Mouse (Mus musculus) kidney, adult 2 months (tissue): ENCODE results near the gene Mrc1. TPM values are rescaled to one million over a fixed set of nuclear protein-coding genes. Genes with fewer than 3 reads are reported as not detected.

Experiments
- DNase-seq: peaks from one replicate; pipeline ENCODE4 v3.0.0; 2021
- H3K27ac ChIP-seq: fragments of 200-500 bp; 2 replicates; pipeline ENCODE4 v1.5.1; 2012; ENCODE audit warnings: low read depth, low read length, control low read depth, inconsistent platforms; ENCODE audit not compliant: insufficient read depth
- H3K27me3 ChIP-seq: fragments of 200-500 bp; replicated peaks from 2 replicates; pipeline ENCODE4 v1.6.1; 2012; ENCODE audit warnings: mild to moderate bottlenecking, moderate library complexity, low read length, inconsistent platforms; ENCODE audit not compliant: control insufficient read depth, insufficient read depth
- H3K36me3 ChIP-seq: fragments of 200-500 bp; 2 replicates; pipeline ENCODE4 v1.6.1; 2012; ENCODE audit warnings: mild to moderate bottlenecking, moderate library complexity, low read length, inconsistent platforms; ENCODE audit not compliant: control insufficient read depth, insufficient read depth
- H3K4me1 ChIP-seq: fragments of 200-500 bp; 2 replicates; pipeline ENCODE4 v1.6.1; 2011; ENCODE audit warnings: low read length; ENCODE audit not compliant: control insufficient read depth, insufficient read depth
- H3K4me3 ChIP-seq: fragments of 200-500 bp; 2 replicates; pipeline ENCODE4 v1.5.1; 2011; ENCODE audit warnings: mild to moderate bottlenecking, low read depth, low read length, control low read depth; ENCODE audit not compliant: insufficient read depth
- CTCF ChIP-seq: fragments of 200-500 bp; conservative IDR thresholded peaks from 2 replicates; pipeline ENCODE4 v1.5.1; 2011; ENCODE audit warnings: low read depth, mild to moderate bottlenecking, control low read depth, low read length, moderate library complexity, mixed read lengths; ENCODE audit not compliant: insufficient read depth, insufficient read length
- POLR2A ChIP-seq: fragments of 200-500 bp; IDR thresholded peaks from one replicate; pipeline ENCODE4 v1.6.1; 2011; ENCODE audit warnings: low read depth, low read length, control low read depth
- WGBS: fragments of 180-500 bp; shearing (Covaris S2); methylation state at CpG from one replicate; pipeline ENCODE4 v1.1.7; 2018; 5-methylcytosine and 5-hydroxymethylcytosine counted together
- polyA plus RNA-seq: library from polyadenylated mRNA; depleted of rRNA; stranded (reverse); fragments of >200 nt; gene quantifications from 2 replicates; pipeline ENCODE4 v1.2.3, GENCODE M21; 2012

The Mrc1 gene
- polyA plus RNA-seq, 1 experiment = 1.6 TPM

DNA sequence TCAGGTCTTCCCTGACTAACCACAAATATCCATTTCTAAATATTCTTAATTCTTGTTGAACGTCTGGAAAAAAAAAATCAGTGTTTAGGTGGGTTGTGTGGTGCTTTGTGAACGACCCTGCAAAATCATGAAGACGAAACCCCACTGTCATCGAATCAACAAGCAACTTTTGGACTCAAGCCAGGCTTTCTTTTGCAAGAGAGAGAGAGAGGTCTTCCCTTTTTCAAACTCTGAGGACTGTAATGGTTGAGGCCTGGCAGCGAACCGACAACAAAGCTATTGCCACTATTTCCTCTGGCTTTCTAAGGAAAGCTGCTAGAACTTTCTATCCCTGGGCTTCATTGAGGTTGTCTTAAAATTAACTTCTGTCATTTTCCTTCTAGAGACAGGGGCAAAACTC is 697 bp upstream of the Mrc1 start:
- TF ChIP-seq CTCF (no peak), POLR2A (no peak)
- Histone ChIP-seq H3K4me3 (no peak overlapping the region), H3K27me3 (no peaks in the 10 kb centered on the region), H3K27ac (no peak overlapping the region), H3K36me3 (no peaks in the 10 kb centered on the region), H3K4me1 (no peaks in the 10 kb centered on the region)
- no peak for DNase-seq
- 71% methylated on average over 6 of the region's 6 CpGs for WGBS

DNA sequence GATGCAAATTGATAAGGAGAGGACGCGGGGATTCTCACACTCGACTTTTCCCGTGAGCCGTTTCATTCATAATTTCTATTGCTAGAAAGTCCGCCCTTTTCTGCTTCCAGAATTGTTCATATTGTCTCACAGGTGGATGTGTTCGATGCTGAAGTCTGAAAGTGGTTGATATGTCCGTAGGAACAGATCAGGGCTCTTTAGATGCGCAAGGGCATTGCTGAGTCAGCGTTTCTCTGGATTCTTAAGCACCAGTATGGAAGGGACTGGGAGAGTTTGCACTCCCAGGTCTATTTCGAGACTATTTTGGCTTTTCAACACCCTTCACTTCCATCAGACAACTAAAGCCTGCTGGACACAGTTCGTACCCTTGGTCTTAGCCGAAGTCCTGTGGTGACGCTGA is 787 bp downstream of the Mrc1 start:
- TF ChIP-seq POLR2A (no peak), CTCF (no peak)
- no peak for DNase-seq
- Histone ChIP-seq H3K4me1 (no peaks in the 10 kb centered on the region), H3K4me3 (no peak overlapping the region), H3K36me3 (no peaks in the 10 kb centered on the region), H3K27ac (no peak overlapping the region), H3K27me3 (no peaks in the 10 kb centered on the region)
- WGBS = 92% methylated on average over 14 of the region's 14 CpGs

GRCm38 (mm10) chr2:14232897-14233296 is 3.7 kb downstream of the Mrc1 start:
- DNase-seq = no peak
- Histone ChIP-seq H3K4me3 (no peak overlapping the region), H3K36me3 (no peaks in the 10 kb centered on the region), H3K27ac (no peak overlapping the region), H3K27me3 (no peaks in the 10 kb centered on the region), H3K4me1 (no peaks in the 10 kb centered on the region)
- TF ChIP-seq POLR2A (no peak), CTCF (no peak)
- 78% methylated on average over 1 of the region's 1 CpGs for WGBS

GRCm38 (mm10) chr2:14233983-14234382 is 4.8 kb downstream of the Mrc1 start:
- H3K27me3 ChIP-seq = no peaks in the 10 kb centered on the region
- H3K4me3 ChIP-seq = no peak overlapping the region
- TF ChIP-seq POLR2A (no peak), CTCF (no peak)
- 67% methylated on average over 2 of the region's 2 CpGs for WGBS
- H3K4me1 ChIP-seq = no peaks in the 10 kb centered on the region
- H3K27ac ChIP-seq = no peak overlapping the region
- H3K36me3 ChIP-seq = no peaks in the 10 kb centered on the region
- no peak for DNase-seq

DNA sequence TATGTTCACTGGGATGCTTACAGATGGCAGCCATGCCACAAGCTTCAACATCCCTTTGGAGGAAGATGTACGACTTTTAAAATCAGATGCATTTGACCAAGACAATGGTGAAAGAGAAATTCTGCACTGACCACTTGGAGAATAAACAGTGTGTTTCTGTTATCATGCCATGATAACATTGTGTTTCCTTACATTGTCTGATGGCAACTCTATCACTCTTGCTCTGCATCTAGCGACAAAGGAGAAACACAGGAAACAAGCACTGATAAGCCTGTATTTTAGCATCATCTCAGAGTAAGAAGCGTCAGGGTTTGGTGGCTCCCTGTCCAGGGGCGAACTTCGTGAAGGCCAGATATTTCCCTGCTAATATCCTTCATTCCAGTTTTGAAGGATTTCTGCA is 6.1 kb downstream of the Mrc1 start:
- DNase-seq = no peak
- no peak for TF ChIP-seq CTCF
- no peak for TF ChIP-seq POLR2A
- Histone ChIP-seq H3K27ac (no peak overlapping the region), H3K4me1 (no peaks in the 10 kb centered on the region), H3K4me3 (no peak overlapping the region), H3K36me3 (no peaks in the 10 kb centered on the region), H3K27me3 (no peaks in the 10 kb centered on the region)
- WGBS = 85% methylated on average over 5 of the region's 5 CpGs

GRCm38 (mm10) chr2:14236920-14237319 is 7.7 kb downstream of the Mrc1 start:
- Histone ChIP-seq H3K27me3 (no peaks in the 10 kb centered on the region), H3K36me3 (no peaks in the 10 kb centered on the region), H3K27ac (no peak overlapping the region), H3K4me1 (no peaks in the 10 kb centered on the region), H3K4me3 (no peak overlapping the region)
- 81% methylated on average over 4 of the region's 4 CpGs for whole genome bisulfite sequencing
- TF ChIP-seq CTCF = no peak
- TF ChIP-seq POLR2A = no peak
- DNase-seq = no peak

GRCm38 (mm10) chr2:14237723-14238122 is 8.5 kb downstream of the Mrc1 start:
- Histone ChIP-seq H3K4me1 (no peaks in the 10 kb centered on the region), H3K4me3 (no peak overlapping the region), H3K36me3 (no peaks in the 10 kb centered on the region), H3K27me3 (no peaks in the 10 kb centered on the region), H3K27ac (no peak overlapping the region)
- no peak for DNase-seq
- WGBS = 24% methylated on average over 4 of the region's 4 CpGs
- TF ChIP-seq POLR2A (no peak), CTCF (no peak)

GRCm38 (mm10) chr2:14239151-14239550 is 10.0 kb downstream of the Mrc1 start:
- H3K27ac ChIP-seq = no peak overlapping the region
- no peaks in the 10 kb centered on the region for H3K36me3 ChIP-seq
- no peaks in the 10 kb centered on the region for H3K4me1 ChIP-seq
- WGBS = 79% methylated on average over 5 of the region's 5 CpGs
- H3K27me3 ChIP-seq = no peaks in the 10 kb centered on the region
- no peak overlapping the region for H3K4me3 ChIP-seq
- no peak for DNase-seq
- TF ChIP-seq CTCF (no peak), POLR2A (no peak)
